Mouse (Mus musculus): ENCODE results near the gene Coro1b. TPM values are rescaled to one million over a fixed set of nuclear protein-coding genes. Genes with fewer than 3 reads are reported as not detected.
A peak's percentile ranks its signal among the peaks of the same experiment; 100 is the strongest.

Coro1b gene
- polyA plus RNA-seq, 1 experiment from 2014 or later, result 164 TPM

DNA sequence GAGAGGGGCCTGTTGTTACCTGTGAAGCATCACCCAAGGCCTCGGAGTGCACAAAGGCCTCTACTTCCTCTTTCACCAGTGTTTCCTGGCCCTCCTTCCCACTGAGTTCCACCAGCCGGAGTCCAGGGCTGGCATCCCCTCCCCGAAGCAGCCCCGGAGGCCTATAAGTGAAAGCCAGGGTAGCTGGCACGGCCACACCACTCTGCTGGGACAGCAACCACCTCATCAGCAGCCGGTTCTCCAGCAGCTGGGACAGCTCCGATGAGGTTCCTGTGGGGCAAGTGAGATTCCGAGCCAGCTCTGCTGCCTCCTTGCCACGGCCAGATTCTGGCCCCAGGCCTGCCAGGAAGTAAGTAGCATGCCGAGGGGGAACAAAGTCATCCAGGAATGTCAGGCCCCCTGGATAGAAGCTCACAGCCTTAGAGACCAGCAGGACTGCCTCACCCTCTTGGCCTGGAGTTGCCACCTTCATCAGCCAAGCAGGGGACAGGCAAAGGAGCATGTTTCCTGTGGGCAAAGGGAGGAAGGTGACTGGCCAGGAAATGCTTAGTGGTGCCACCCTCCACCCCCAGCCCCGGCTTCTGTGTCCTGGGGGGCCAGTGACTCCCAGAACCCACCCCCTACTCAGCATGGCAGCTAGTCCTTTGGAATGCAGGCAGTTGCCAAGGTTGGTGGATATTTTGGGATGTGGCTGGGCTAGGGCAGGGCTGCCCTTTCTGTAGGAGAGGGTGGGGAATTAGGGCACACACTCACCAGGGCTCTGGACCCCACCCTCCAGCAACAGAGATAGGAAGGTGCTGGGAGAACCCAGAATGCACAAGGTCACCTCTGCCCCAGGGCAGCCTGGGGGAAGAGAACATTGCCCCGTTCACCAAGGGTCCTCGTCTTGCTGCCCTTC, 23.2 kb downstream of the Coro1b start:
- Histone ChIP-seq H3K36me3 (ENCODE audit: insufficient read depth, low read length) (no peaks in the 10 kb centered on the region), H3K9me3 (replicated peaks; ENCODE audit: low read length) (no peaks in the 10 kb centered on the region), H3K9ac (ENCODE audit: low read depth, low read length) (no peak overlapping the region), H3K4me1 (replicated peaks; ENCODE audit: insufficient read depth, low read length) (peaks cover 31% of the 10 kb centered on the region), H3K4me3 (replicated peaks; ENCODE audit: low read depth, low read length) (no peak overlapping the region), H3K27me3 (ENCODE audit: insufficient read depth, low read length) (0 out of 2 replicates have a peak, but pooled peaks cover under 1% of the 10 kb centered on the region), H3K4me2 (ENCODE audit: low read length) (no peak overlapping the region), H3K27ac (no peak overlapping the region; the same call in 1 of the 2 replicates)
- no peak for TF ChIP-seq CTCF (IDR thresholded peaks at IDR 0.05; ENCODE audit: low read depth)
- DNase-seq (ENCODE audit: low spot score), result no peak
- ATAC-seq (replicated peaks; ENCODE audit: low FRiP score, low read depth), result no peak
- WGBS, result 60% methylated on average over 13 of the region's 13 CpGs

DNA sequence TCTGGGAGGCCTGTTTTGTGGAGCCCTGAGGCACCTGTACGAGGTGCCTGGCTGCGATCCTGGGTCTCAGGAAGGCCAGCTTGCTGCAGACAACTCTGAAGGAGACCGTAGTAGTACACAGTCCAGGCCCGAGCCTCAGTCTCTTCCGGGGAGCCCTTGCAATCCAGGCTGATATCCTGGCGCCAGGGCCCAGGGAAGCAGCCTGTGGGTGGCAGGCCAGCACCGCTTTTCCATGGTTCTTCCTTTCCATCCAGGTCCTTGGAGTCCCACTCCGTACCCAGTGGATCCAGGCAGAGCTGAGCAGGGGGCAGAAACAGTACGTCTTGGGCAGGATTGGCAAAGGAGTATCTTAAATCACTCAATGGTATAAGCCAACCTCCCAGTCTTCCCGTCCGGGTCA, 24.5 kb downstream of the Coro1b start:
- H3K27me3 ChIP-seq (ENCODE audit: insufficient read depth, low read length), result 0 out of 2 replicates have a peak, but pooled peaks cover 3% of the 10 kb centered on the region
- peak; percentile 38 for TF ChIP-seq CTCF (IDR thresholded peaks at IDR 0.05; ENCODE audit: low read depth)
- no peak overlapping the region for H3K9ac ChIP-seq (ENCODE audit: low read depth, low read length)
- no peak for DNase-seq (ENCODE audit: low spot score)
- no peaks in the 10 kb centered on the region for H3K36me3 ChIP-seq (ENCODE audit: insufficient read depth, low read length)
- no peak overlapping the region for H3K4me3 ChIP-seq (replicated peaks; ENCODE audit: low read depth, low read length)
- ATAC-seq (replicated peaks; ENCODE audit: low FRiP score, low read depth), result no peak
- no peak overlapping the region for H3K27ac ChIP-seq
- 55% methylated on average over 11 of the region's 11 CpGs for WGBS
- no peak overlapping the region for H3K4me2 ChIP-seq (ENCODE audit: low read length)
- peaks cover 31% of the 10 kb centered on the region for H3K4me1 ChIP-seq (replicated peaks; ENCODE audit: insufficient read depth, low read length)
- H3K9me3 ChIP-seq (replicated peaks; ENCODE audit: low read length), result no peaks in the 10 kb centered on the region

DNA sequence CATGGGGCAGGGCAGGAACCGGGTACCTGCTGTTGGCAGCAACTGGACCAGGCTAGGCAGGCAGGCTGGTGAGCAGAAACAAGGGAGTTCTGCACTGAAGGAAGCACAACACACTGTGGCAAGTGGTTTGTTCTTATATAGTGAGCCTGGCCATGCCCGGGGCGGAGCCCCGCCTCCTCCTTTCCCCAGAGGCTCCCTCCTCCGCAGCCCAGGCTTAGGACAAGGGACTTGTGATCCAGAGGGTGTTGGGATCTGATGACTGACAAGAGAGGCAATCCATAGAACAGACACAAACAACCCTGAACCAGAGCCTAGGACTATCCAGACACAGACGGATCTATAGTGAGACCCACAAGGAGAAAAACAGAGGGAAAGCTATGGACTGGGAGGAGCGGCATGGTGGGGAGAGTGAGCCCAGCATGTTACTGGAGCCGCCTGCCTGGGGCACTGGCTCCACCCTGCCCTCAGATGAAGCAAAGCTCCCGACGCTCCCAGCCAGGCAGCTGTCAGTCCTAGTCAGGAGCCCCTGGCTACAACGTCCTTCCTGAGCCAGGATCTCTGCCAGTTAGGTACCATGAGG, 27.0 kb downstream of the Coro1b start, which contains the start of gene Carns1:
Carns1 (minus strand) TSS at position 112 of the 580 bp plus-strand sequence.
- no peak within 1 kb of the TSS for H3K4me3 ChIP-seq (replicated peaks; ENCODE audit: low read depth, low read length)
- no peak within 1 kb of the TSS for H3K27ac ChIP-seq
- no peak for TF ChIP-seq CTCF (IDR thresholded peaks at IDR 0.05; ENCODE audit: low read depth)
- peak; percentile 72; the same call in 1 of the 2 replicates for ATAC-seq (replicated peaks; ENCODE audit: low FRiP score, low read depth)
- WGBS, result 5% methylated on average over 11 of the region's 11 CpGs
- peak within 1 kb of the TSS; percentile 28; the same call in 1 of the 2 replicates for H3K9ac ChIP-seq (ENCODE audit: low read depth, low read length)
- no peaks in the 10 kb centered on the region for H3K36me3 ChIP-seq (ENCODE audit: insufficient read depth, low read length)
- peak within 1 kb of the TSS; percentile 37 for H3K4me2 ChIP-seq (ENCODE audit: low read length)
- peak; percentile 66 for DNase-seq (ENCODE audit: low spot score)
- H3K4me1 ChIP-seq (replicated peaks; ENCODE audit: insufficient read depth, low read length), result peaks cover 23% of the 10 kb centered on the region
- H3K9me3 ChIP-seq (replicated peaks; ENCODE audit: low read length), result no peaks in the 10 kb centered on the region
- H3K27me3 ChIP-seq (ENCODE audit: insufficient read depth, low read length), result 0 out of 2 replicates have a peak, but pooled peaks cover 3% of the 10 kb centered on the region

DNA sequence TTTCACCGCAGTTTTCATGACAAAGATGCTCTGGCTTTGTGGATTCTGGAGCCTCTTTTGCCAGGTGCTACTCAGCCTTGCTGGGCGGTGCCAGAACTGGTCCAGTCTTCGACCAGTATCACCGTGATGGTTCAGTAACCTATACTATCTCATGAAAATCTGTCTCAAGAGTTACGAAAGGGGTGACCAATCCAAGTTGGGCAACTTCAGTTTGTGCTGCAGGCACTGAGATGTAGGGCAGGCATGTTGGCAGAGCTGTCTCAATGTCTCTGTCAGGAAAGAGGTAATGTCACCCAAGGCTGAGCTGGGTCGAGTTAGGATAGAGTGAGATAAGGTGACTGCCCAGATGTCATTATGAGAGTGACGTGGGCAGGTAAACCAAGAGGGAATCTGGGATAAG, 32.0 kb downstream of the Coro1b start:
- DNase-seq (ENCODE audit: low spot score) (no peak), ATAC-seq (replicated peaks; ENCODE audit: low FRiP score, low read depth) (no peak)
- Histone ChIP-seq H3K4me2 (ENCODE audit: low read length) (no peak overlapping the region), H3K27me3 (ENCODE audit: insufficient read depth, low read length) (0 out of 2 replicates have a peak, but pooled peaks cover 3% of the 10 kb centered on the region), H3K9ac (ENCODE audit: low read depth, low read length) (no peak overlapping the region), H3K27ac (no peak overlapping the region), H3K36me3 (ENCODE audit: insufficient read depth, low read length) (no peaks in the 10 kb centered on the region), H3K4me3 (replicated peaks; ENCODE audit: low read depth, low read length) (no peak overlapping the region), H3K4me1 (replicated peaks; ENCODE audit: insufficient read depth, low read length) (peaks cover 11% of the 10 kb centered on the region), H3K9me3 (replicated peaks; ENCODE audit: low read length) (no peaks in the 10 kb centered on the region)
- no peak for TF ChIP-seq CTCF (IDR thresholded peaks at IDR 0.05; ENCODE audit: low read depth)
- 92% methylated on average over 7 of the region's 7 CpGs for WGBS

DNA sequence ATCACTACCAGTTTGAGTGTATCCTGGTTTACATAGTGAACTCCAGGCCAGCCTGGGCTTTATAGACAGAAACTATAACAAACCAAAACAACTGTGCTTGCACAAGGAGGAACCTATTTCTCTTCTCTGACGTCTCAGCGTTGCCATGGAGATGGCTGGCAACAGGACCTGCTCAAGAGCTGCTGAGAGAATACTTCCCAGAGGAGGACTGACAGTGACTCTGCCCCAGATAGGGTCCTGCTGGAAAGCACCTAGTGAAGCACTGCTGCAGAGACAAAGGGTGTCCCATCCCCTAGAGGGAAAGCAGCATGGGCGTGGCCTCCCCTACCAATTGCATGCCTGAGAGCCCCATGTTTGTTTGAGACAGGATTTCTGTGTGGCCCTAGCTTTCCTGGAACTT, 33.5 kb downstream of the Coro1b start:
- ATAC-seq (replicated peaks; ENCODE audit: low FRiP score, low read depth) (no peak; the same call in 1 of the 2 replicates), DNase-seq (ENCODE audit: low spot score) (peak; percentile 67)
- no peak overlapping the region for H3K4me3 ChIP-seq (replicated peaks; ENCODE audit: low read depth, low read length)
- H3K9me3 ChIP-seq (replicated peaks; ENCODE audit: low read length), result no peaks in the 10 kb centered on the region
- H3K27me3 ChIP-seq (ENCODE audit: insufficient read depth, low read length), result 0 out of 2 replicates have a peak, but pooled peaks cover under 1% of the 10 kb centered on the region
- no peak for TF ChIP-seq CTCF (IDR thresholded peaks at IDR 0.05; ENCODE audit: low read depth)
- H3K36me3 ChIP-seq (ENCODE audit: insufficient read depth, low read length), result no peaks in the 10 kb centered on the region
- H3K9ac ChIP-seq (ENCODE audit: low read depth, low read length), result no peak overlapping the region
- H3K27ac ChIP-seq, result no peak overlapping the region
- H3K4me1 ChIP-seq (replicated peaks; ENCODE audit: insufficient read depth, low read length), result peaks cover 9% of the 10 kb centered on the region
- no peak overlapping the region for H3K4me2 ChIP-seq (ENCODE audit: low read length)
- 42% methylated on average over 3 of the region's 3 CpGs for WGBS

DNA sequence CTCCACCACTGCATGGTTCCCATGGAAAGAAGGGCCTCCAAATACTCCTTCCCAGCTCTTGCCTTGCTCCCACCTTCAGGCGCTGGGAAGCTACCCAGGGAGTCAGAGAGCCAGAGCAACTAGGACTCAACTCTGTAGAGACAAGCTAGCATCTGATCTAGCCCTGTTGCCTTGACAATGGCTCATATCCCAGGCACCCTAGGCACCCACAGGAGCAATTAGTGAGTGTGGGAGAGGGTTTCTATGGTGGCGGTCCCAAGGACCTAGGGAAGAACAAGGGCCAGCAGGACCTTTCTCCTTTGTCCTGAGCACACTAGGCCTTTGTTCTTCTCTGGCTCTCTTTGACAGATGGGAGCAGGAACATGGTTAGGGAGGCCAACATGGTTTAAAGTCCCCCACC, 35.3 kb downstream of the Coro1b start:
- H3K4me3 ChIP-seq (replicated peaks; ENCODE audit: low read depth, low read length), result no peak overlapping the region
- no peaks in the 10 kb centered on the region for H3K27me3 ChIP-seq (ENCODE audit: insufficient read depth, low read length)
- H3K4me2 ChIP-seq (ENCODE audit: low read length), result no peak overlapping the region
- no peaks in the 10 kb centered on the region for H3K9me3 ChIP-seq (replicated peaks; ENCODE audit: low read length)
- H3K4me1 ChIP-seq (replicated peaks; ENCODE audit: insufficient read depth, low read length), result peaks cover 9% of the 10 kb centered on the region
- H3K36me3 ChIP-seq (ENCODE audit: insufficient read depth, low read length), result no peaks in the 10 kb centered on the region
- DNase-seq (ENCODE audit: low spot score) (no peak), ATAC-seq (replicated peaks; ENCODE audit: low FRiP score, low read depth) (no peak)
- no peak for TF ChIP-seq CTCF (IDR thresholded peaks at IDR 0.05; ENCODE audit: low read depth)
- H3K9ac ChIP-seq (ENCODE audit: low read depth, low read length), result no peak overlapping the region
- no peak overlapping the region for H3K27ac ChIP-seq
- WGBS, result 92% methylated on average over 2 of the region's 2 CpGs
